Mouse (Mus musculus) left cerebral cortex, adult 2 months (tissue): Measurements from ENCODE around the gene Chga. TPM values are rescaled to one million over a fixed set of nuclear protein-coding genes. Genes with fewer than 3 reads are reported as not detected.

Experiments
- DNase-seq, 2 experiments: peaks; one replicate each; pipeline ENCODE4 v3.0.0; 2021 to 2022; ENCODE audit warnings: low spot score in 2 of 2, mixed read lengths in 1 of 2; ENCODE audit errors: extremely low spot score in 1 of 2
- H3K27ac ChIP-seq: fragments of 200-600 bp; 2 replicates; pipeline ENCODE4 v1.8.1; 2022
- H3K4me3 ChIP-seq: fragments of 200-600 bp; 2 replicates; pipeline ENCODE4 v1.8.1; 2022
- CTCF ChIP-seq: fragments of 200-600 bp; IDR thresholded peaks from 2 replicates; pipeline ENCODE4 v1.8.1; 2022; ENCODE audit warnings: antibody characterized with exemption, mild to moderate bottlenecking, moderate library complexity
- intact Hi-C: fragments of 180-260 bp; cut with DNase I; formaldehyde crosslinking; loops from one replicate; pipeline ENCODE4 v1.15.1; 2025
- total RNA-seq, 2 experiments: library from RNA; stranded (reverse); gene quantifications; 2 replicates each; pipeline ENCODE4 v1.2.3; 2021

Chga gene
- total RNA-seq, 2 experiments from 2014 or later: 176 to 177 TPM

DNA sequence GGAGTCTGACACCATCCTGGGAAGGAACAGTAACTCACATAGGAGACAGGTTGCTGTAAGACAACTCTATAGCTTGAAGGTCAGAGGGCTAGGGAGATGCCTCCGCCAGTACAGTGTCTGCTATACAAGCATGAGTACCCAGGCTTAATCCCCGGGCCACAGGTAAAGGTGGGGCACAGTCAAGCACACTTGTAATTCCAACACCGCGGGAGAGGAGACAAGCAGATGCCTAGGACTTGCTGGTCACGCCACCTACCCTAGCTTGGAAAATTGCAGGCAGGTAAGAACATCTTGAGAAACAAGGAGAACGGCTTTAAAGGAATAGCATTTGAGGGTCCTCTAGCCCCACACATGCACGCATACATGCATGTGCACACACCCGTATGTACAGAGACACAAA is 52.3 kb downstream of the Chga start:
- no peak for DNase-seq
- H3K4me3 ChIP-seq: no peak overlapping the region
- H3K27ac ChIP-seq: no peak overlapping the region
- TF ChIP-seq CTCF: no peak
- intact Hi-C loops: no loop called here

DNA sequence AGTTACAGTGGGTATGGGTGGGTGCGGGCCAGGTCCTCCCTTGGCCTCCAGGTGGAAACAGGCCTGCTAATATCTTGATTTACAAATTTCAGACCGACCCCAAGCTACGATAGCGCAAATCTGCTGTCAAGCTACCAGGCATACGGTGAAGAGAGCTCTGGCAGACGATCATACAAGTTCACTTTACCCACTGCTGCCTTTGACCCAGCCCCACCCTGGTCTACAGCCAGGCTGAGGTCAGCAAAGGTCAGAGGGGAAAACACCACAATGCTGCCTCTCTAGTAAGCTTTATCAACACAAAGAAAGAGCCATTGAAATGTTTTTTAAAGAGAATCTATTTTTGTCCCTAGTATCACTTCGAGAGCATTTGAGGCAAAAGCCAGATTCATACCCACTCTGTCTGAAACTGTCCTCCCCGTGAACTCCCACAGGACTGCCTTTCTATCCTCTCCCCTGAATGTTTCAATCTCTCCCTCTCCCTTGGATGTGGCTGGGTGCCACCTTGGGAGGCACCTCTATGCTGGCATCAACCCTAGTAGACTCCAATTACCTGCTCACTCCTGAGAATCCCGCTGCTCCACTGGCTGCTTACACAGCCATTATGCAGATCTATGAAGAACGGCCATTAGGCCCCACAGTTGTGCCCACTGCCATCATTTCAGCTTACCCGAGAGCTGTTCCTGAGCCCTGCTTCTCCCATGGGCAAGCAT is 53.2 kb downstream of the Chga start:
- Histone ChIP-seq H3K27ac (no peak overlapping the region), H3K4me3 (no peak overlapping the region)
- no peak for TF ChIP-seq CTCF
- DNase-seq: no peak
- intact Hi-C loops: no loop called here

DNA sequence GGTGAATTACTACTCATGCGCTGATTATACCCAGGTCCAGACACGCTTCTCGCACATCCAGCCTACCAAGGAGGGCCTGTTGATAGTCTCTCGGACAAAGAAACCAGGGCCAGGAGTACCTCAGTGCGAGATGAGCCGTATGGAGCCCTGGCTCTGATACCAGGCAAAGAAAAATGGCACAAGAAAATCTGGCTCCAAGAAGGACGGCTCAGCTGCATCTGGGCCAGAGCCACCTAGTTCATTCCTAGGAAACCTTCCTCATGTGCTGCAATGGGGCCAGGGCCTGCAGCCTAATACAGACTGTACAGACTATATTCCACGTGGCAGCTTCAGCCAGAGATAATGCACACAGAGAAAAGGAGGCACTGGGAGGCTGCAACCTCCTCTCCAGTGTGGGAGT is 56.2 kb downstream of the Chga start:
- intact Hi-C loops: no loop called here
- no peak overlapping the region for H3K27ac ChIP-seq
- TF ChIP-seq CTCF: no peak
- no peak overlapping the region for H3K4me3 ChIP-seq
- DNase-seq: no peak

DNA sequence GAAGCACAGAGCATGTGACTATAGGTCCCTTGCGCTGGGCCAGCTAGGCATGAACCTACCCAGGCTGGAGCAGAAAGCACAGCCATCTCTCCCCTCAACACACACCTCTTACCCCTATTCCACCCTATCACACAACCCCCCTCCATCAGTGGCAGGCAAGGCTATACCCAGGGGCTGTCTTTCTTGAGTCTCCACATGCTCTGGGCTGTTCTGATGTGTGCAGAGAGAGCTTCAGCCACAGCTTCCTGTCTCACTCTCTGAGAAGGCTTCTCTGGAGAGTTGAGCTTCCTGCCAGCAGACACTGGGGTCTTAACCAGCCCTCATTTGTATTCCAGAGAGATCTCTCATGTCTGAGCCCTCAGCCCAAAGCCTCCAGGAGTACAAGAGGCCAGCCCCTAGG is 57.7 kb downstream of the Chga start:
- TF ChIP-seq CTCF: no peak
- Histone ChIP-seq H3K4me3 (no peak overlapping the region), H3K27ac (no peak overlapping the region)
- intact Hi-C loops: no loop called here
- DNase-seq: no peak

DNA sequence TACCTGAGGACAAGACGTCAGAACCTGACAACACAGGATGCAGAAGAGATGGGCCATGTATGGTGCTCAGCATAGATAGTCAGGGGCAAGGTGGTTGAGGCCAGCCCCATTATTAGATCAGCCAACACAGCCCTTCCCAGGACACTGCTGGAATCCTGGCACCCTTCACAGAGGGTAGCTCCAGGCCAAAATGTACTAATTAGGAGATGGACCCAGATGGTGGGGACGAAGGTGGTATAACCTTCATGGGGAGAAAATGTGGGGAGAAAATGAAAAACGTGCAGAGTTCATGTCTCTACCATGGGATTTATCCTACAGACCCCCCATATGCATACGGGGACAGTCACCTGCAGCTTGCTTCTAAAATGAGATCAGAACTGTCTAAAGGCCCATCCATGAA is 58.6 kb downstream of the Chga start:
- DNase-seq: no peak
- no peak for TF ChIP-seq CTCF
- intact Hi-C loops: no loop called here
- no peak overlapping the region for H3K4me3 ChIP-seq
- H3K27ac ChIP-seq: no peak overlapping the region

Other genes with a start within 250 kb of the Chga start
- gene Lgmn, start 115.2 kb upstream of the Chga start, total RNA-seq: 100 to 1,000 TPM in 1 of 2 experiments, 10 to 100 TPM in 1; 93.8 to 102 TPM
- gene Golga5, start 85.8 kb upstream of the Chga start, total RNA-seq: 10 to 100 TPM; 26.7 to 28.2 TPM
- gene Itpk1, start 150.0 kb downstream of the Chga start, total RNA-seq: 10 to 100 TPM; 52.3 to 54.9 TPM
- 10 to 100 TPM; 24.4 to 33.8 TPM for gene Moap1, start 188.7 kb downstream of the Chga start, total RNA-seq
- gene Tmem251, start 188.8 kb downstream of the Chga start, total RNA-seq: 1 to 10 TPM; 5.6 to 5.7 TPM
- gene Gm28051, start 202.8 kb downstream of the Chga start, total RNA-seq: not detected
- 10 to 100 TPM; 15.8 to 18.1 TPM for gene Gon7, start 202.8 kb downstream of the Chga start, total RNA-seq
- gene Ubr7, start 203.0 kb downstream of the Chga start, total RNA-seq: 10 to 100 TPM; 30.9 to 32.0 TPM
- gene Gm20604, start 203.7 kb downstream of the Chga start, total RNA-seq: 10 to 100 TPM; 18.1 to 20.3 TPM